Mouse (Mus musculus) layer of hippocampus, adult 9-11 months (tissue): ENCODE measurements around the gene Serpina1b.
"Not testable (repeated sequence)": the region's sequence is repeated elsewhere in the genome, so short reads cannot be mapped to it uniquely, and the experiment has no call there.

Experiments used
- DNase-seq: peaks from one replicate; pipeline ENCODE4 v3.0.0; 2022

Serpina1b gene

DNA sequence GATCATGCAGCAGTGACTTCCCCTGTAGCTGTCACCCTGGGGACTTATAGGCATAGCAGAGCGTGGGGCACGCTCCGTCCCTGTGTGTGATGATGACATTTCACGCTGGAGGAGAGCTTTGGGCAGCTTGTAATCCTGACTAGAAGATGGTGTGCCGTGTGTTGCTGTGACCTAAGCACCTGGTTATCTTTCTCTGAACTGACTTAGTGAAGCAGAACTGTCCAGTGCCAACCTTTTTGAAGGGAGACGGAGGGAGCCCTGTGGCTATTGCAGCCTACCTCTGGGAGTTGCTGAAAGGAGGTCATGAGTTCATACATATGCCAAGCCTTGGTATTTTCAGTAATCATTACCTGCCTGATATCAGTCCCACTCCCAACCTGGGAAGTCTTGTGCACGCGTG is 134.7 kb downstream of the Serpina1b start, which contains the start of gene Serpina1f:
Gene Serpina1f (minus strand): TSS at position 101 of the 400 bp plus-strand sequence.
- DNase-seq = no peak

DNA sequence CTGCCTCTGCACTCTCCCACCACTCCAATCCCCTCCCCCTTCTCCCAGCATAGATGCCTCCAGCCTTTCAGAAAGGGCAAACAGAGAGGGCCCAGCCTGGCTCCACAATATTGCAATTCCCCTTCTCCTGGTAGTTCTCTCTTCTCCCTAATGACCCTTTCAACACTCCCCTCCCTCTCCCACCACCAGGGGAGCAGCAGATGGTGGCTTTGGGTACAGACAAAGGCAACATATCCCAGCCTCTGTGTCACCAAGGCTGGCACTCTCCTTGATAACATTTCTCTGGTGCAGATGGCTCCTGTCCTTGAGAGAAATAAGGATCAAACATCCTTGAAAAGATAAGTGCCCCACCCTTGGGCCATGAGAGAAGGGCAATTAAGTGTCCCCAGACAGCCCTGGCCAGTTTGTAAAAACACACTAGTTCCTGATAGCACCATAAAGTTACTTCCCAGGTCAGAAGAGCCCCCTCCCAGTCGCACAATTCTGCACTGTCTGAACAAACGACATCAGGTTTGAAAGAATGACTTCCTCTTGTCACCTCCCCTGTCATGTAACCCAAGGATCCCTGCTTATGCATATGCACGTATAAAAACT is 141.9 kb downstream of the Serpina1b start:
- no peak for DNase-seq

DNA sequence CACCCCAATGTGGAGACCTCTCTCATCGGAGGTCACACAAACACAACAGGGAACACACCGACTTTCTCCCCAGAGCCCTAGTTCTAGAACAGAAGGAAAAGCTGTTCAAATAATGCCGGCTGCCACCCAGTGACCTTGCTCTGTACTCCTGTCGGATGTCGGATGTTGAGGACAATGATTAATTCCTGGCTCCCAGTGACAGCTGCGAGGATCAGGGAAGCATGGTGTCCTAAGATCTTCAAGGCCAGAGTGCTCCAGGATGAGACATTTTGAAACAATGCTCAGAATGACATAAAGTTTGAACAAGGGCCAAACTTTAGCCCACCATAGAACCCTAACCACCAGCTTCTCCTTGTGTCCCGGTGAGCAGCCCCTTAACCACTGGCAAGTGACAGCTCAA is 143.2 kb downstream of the Serpina1b start:
- DNase-seq = no peak

DNA sequence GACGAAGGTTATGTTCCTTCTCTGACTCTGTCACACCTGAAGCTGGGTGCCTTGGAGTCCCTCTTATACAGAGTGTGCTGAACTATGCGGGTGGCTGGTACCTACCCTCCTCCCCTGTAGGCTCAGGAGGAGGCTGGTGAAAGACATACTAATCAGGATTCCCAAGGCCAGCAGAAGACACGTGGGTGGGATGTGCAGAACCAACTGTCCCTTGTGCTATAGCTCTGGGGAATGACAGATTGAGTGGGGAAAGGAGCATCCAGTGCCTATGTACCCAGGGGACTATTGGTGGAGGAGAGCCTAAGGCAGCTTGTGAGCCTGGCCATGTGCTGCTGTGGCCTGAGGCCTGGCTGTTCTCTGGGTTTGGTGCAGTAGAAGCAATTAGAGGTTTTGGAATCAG is 144.1 kb downstream of the Serpina1b start:
- peak; percentile 78 for DNase-seq

DNA sequence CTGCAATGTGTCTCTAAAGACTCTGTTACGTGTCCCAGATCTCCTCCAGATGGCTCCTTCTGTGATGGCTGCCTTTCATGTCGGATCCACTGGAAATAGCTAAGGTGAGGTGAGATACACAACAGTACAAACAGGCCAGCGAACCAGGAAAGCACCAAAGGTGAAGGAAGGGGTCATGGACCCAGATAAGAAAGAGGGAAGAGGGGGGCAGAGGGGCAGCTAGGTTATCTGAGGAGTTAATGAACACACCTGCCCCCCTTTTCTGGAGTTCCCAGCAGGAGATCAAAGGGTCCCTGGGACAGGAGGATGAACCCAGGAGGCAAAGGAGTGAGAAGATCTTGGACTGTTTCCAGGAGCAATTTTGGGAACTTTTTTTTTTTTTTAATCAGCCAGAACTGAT is 144.8 kb downstream of the Serpina1b start:
- DNase-seq = no peak

DNA sequence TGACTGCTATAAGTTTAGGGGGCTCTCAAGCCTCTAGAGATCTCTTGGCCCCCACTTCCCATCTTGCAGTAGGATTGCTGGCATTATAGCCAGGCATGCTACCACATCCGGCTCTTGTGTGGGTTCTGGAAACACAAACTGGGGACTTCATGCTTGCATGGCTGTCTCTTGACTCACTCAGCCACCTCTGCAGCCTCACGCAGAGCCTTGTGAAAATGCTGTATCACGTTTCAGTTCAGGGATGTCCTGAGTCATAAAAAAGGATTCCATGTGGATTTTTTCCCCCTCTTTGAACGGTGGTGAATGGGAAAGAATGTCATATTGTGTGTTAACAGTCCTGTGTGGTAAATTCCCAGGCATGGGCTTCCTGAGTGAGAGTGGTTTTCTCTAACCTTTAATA is 146.4 kb downstream of the Serpina1b start:
- DNase-seq = no peak

DNA sequence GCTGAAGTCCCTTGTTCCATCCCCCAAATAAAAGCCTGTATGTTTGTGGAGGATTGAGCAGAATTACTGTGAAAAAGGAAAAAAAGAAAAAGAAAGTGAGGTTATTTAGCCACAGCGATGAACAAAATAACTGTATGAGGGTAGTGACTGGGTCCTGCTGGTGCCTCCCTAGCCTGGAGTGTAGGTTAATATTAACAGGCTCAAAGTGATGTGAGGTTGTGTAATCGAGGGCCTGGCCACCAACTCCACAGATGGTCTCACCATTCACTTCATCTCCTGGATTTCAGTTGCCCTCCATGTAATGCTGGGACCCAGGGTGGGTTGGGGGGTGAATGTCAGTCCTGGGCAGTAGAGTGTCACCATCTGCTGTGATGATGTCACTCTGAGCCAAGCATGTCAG is 148.4 kb downstream of the Serpina1b start:
- DNase-seq = no peak

DNA sequence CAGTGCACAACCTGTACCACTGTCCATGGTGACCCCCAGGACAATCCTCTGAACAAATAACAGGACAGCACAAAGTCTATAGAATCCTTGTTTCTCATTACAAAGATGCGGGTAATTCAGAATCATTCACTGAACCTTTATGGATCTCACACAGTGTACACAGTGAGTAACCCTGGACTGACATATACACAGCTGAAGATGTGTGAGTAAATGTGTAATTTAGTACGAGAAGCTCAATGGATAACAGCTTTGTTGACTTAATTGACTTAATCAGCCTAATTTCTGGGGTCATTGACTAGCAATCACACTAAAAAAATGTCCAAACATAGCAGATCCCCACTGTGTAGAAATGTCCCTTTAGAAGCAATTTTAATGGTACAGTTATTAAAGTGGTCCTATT is 149.0 kb downstream of the Serpina1b start:
- DNase-seq = no peak

DNA sequence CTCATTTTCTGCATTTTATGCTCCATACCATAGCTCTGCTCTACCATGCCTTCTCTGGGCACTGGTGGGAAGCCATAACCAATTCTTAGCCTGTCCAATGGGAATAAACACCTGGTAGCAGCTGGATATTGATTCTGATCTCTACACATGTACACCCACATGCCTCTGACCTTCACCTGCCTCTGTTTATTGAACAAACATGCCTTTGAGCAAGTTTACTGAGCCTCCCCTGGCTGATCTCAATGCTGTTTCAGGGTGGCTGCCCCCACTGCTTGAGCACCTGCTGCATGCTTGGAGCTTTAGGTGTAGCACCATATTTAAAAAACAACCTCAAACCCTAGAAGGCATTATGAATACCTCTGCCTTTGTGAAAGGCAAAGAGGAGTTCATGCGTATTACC is 150.3 kb downstream of the Serpina1b start:
- DNase-seq = not testable (repeated sequence)
